Mouse (Mus musculus): ENCODE results near the gene Mrpl46.

DNA sequence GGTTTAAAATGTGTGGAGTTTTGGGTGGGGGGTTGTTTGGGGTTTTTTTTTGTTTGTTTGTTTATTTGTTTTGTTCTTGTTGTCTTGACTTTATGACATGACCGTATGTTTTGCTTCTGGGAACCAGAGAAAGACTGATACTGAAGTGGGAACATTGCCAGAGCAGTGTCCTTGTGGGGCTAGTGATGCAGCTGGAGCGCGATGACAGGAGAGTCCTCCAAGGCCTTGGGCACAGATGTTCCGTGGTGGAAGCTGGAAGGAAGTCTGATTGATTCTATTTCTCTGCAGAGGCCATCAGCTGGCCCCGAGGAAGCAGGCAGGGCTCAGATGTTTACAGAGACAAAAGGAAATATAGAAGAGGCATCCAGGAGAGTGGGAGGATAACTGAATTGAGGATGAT is 2.6 kb upstream of the Mrpl46 start:
- TF ChIP-seq CTCF (IDR thresholded peaks at IDR 0.05; ENCODE audit: low read depth, low read length), result no peak
- TF ChIP-seq POLR2A (IDR thresholded peaks at IDR 0.05; ENCODE audit: borderline replicate concordance, low read depth, low read length), result no peak

Measured in bone marrow macrophage, adult 2 months (primary cell).